Mouse (Mus musculus): Measurements from ENCODE around the gene Tmem30b. TPM values are rescaled to one million over a fixed set of nuclear protein-coding genes. Genes with fewer than 3 reads are reported as not detected.
"Not testable (repeated sequence)": the region's sequence is repeated elsewhere in the genome, so short reads cannot be mapped to it uniquely, and the experiment has no call there.

The Tmem30b gene
- polyA plus RNA-seq, 1 experiment: not detected

- peaks cover 10% of the 10 kb centered on the region; the same call in 1 of the 2 replicates for H3K4me1 ChIP-seq (ENCODE audit: control insufficient read depth, insufficient read depth, low read length)
- TF ChIP-seq CTCF (IDR thresholded peaks at IDR 0.05; ENCODE audit: insufficient read depth, low read depth, low read length) (no peak), POLR2A (IDR thresholded peaks at IDR 0.05; ENCODE audit: insufficient read depth, low read depth, low read length) (no peak)
- H3K4me3 ChIP-seq (ENCODE audit: insufficient read depth, low read depth, low read length): no peak overlapping the region
- H3K27ac ChIP-seq (ENCODE audit: insufficient read depth, low read depth, low read length): no peak overlapping the region
- 20% methylated on average over 48 of the region's 48 CpGs for WGBS
Measured at GRCm38 (mm10) chr12:73544736-73545671, 1.2 kb downstream of the Tmem30b start.

- 94% methylated on average over 5 of the region's 5 CpGs for WGBS
Measured at GRCm38 (mm10) chr12:73543191-73543590, 3.0 kb downstream of the Tmem30b start.

GRCm38 (mm10) chr12:73540402-73540801, 5.8 kb downstream of the Tmem30b start:
- Histone ChIP-seq H3K4me3 (ENCODE audit: insufficient read depth, low read depth, low read length) (no peak overlapping the region), H3K27ac (ENCODE audit: insufficient read depth, low read depth, low read length) (no peak overlapping the region), H3K4me1 (ENCODE audit: control insufficient read depth, insufficient read depth, low read length) (peaks cover 7% of the 10 kb centered on the region; the same call in 1 of the 2 replicates)
- 93% methylated on average over 2 of the region's 2 CpGs for WGBS
- TF ChIP-seq CTCF (IDR thresholded peaks at IDR 0.05; ENCODE audit: insufficient read depth, low read depth, low read length): no peak
- TF ChIP-seq POLR2A (IDR thresholded peaks at IDR 0.05; ENCODE audit: insufficient read depth, low read depth, low read length): no peak

More at GRCm38 (mm10) chr12:73543191-73543590, 3.0 kb downstream of the Tmem30b start:
- Histone ChIP-seq H3K27ac (ENCODE audit: insufficient read depth, low read depth, low read length) (no peak overlapping the region), H3K4me3 (ENCODE audit: insufficient read depth, low read depth, low read length) (no peak overlapping the region), H3K4me1 (ENCODE audit: control insufficient read depth, insufficient read depth, low read length) (peaks cover 10% of the 10 kb centered on the region; the same call in 1 of the 2 replicates)
- TF ChIP-seq POLR2A (IDR thresholded peaks at IDR 0.05; ENCODE audit: insufficient read depth, low read depth, low read length) (no peak), CTCF (IDR thresholded peaks at IDR 0.05; ENCODE audit: insufficient read depth, low read depth, low read length) (no peak)

GRCm38 (mm10) chr12:73539151-73539550, 7.0 kb downstream of the Tmem30b start:
- H3K27ac ChIP-seq (ENCODE audit: insufficient read depth, low read depth, low read length): no peak overlapping the region
- no peak for TF ChIP-seq CTCF (IDR thresholded peaks at IDR 0.05; ENCODE audit: insufficient read depth, low read depth, low read length)
- no peak overlapping the region for H3K4me3 ChIP-seq (ENCODE audit: insufficient read depth, low read depth, low read length)
- peaks cover 5% of the 10 kb centered on the region; the same call in 1 of the 2 replicates for H3K4me1 ChIP-seq (ENCODE audit: control insufficient read depth, insufficient read depth, low read length)
- WGBS: 40% methylated on average over 2 of the region's 2 CpGs

- H3K27ac ChIP-seq (ENCODE audit: insufficient read depth, low read depth, low read length); H3K4me1 ChIP-seq (ENCODE audit: control insufficient read depth, insufficient read depth, low read length); H3K4me3 ChIP-seq (ENCODE audit: insufficient read depth, low read depth, low read length): not testable (repeated sequence)
- WGBS: 50% methylated on average over 3 of the region's 3 CpGs
Measured at GRCm38 (mm10) chr12:73538139-73538508, 8.1 kb downstream of the Tmem30b start.

- Histone ChIP-seq H3K27ac (ENCODE audit: insufficient read depth, low read depth, low read length) (no peak overlapping the region), H3K4me1 (ENCODE audit: control insufficient read depth, insufficient read depth, low read length) (peaks cover 5% of the 10 kb centered on the region; the same call in 1 of the 2 replicates), H3K4me3 (ENCODE audit: insufficient read depth, low read depth, low read length) (no peak overlapping the region)
- 28% methylated on average over 17 of the region's 17 CpGs for WGBS
- no peak for TF ChIP-seq CTCF (IDR thresholded peaks at IDR 0.05; ENCODE audit: insufficient read depth, low read depth, low read length)
- no peak for TF ChIP-seq POLR2A (IDR thresholded peaks at IDR 0.05; ENCODE audit: insufficient read depth, low read depth, low read length)
Measured at GRCm38 (mm10) chr12:73537499-73538138, 8.6 kb downstream of the Tmem30b start.

GRCm38 (mm10) chr12:73534591-73534990, 11.6 kb downstream of the Tmem30b start:
- Histone ChIP-seq H3K4me1 (ENCODE audit: control insufficient read depth, insufficient read depth, low read length) (peaks cover 5% of the 10 kb centered on the region; the same call in 1 of the 2 replicates), H3K4me3 (ENCODE audit: insufficient read depth, low read depth, low read length) (no peak overlapping the region), H3K27ac (ENCODE audit: insufficient read depth, low read depth, low read length) (no peak overlapping the region)
- 13% methylated on average over 9 of the region's 9 CpGs for WGBS
- TF ChIP-seq POLR2A (IDR thresholded peaks at IDR 0.05; ENCODE audit: insufficient read depth, low read depth, low read length) (no peak), CTCF (IDR thresholded peaks at IDR 0.05; ENCODE audit: insufficient read depth, low read depth, low read length) (no peak)

GRCm38 (mm10) chr12:73531889-73532479, 14.2 kb downstream of the Tmem30b start:
- 79% methylated on average over 11 of the region's 11 CpGs for WGBS
- TF ChIP-seq POLR2A (IDR thresholded peaks at IDR 0.05; ENCODE audit: insufficient read depth, low read depth, low read length) (no peak), CTCF (IDR thresholded peaks at IDR 0.05; ENCODE audit: insufficient read depth, low read depth, low read length) (no peak)
- Histone ChIP-seq H3K27ac (ENCODE audit: insufficient read depth, low read depth, low read length) (no peak overlapping the region), H3K4me3 (ENCODE audit: insufficient read depth, low read depth, low read length) (no peak overlapping the region), H3K4me1 (ENCODE audit: control insufficient read depth, insufficient read depth, low read length) (no peaks in the 10 kb centered on the region)

GRCm38 (mm10) chr12:73529590-73529989, 16.6 kb downstream of the Tmem30b start:
- Histone ChIP-seq H3K27ac (ENCODE audit: insufficient read depth, low read depth, low read length) (no peak overlapping the region), H3K4me1 (ENCODE audit: control insufficient read depth, insufficient read depth, low read length) (no peaks in the 10 kb centered on the region), H3K4me3 (ENCODE audit: insufficient read depth, low read depth, low read length) (no peak overlapping the region)
- TF ChIP-seq CTCF (IDR thresholded peaks at IDR 0.05; ENCODE audit: insufficient read depth, low read depth, low read length) (no peak), POLR2A (IDR thresholded peaks at IDR 0.05; ENCODE audit: insufficient read depth, low read depth, low read length) (no peak)
- WGBS: 87% methylated on average over 11 of the region's 11 CpGs
